Mouse (Mus musculus): ENCODE data around the gene Hmga2. TPM values are rescaled to one million over a fixed set of nuclear protein-coding genes. Genes with fewer than 3 reads are reported as not detected.

Gene Hmga2
- polyA plus RNA-seq, 1 experiment from 2014 or later: 28.3 TPM

GRCm38 (mm10) chr10:120420971-120421629, 55.2 kb downstream of the Hmga2 start:
- Histone ChIP-seq H3K4me2 (peak overlapping the region; percentile 24), H3K4me1 (peaks cover 88% of the 10 kb centered on the region), H3K27ac (peak overlapping the region; percentile 93), H3K9ac (peak overlapping the region; percentile 14; the same call in 1 of the 2 replicates), H3K9me3 (replicated peaks) (no peaks in the 10 kb centered on the region), H3K4me3 (replicated peaks) (no peak overlapping the region), H3K27me3 (no peaks in the 10 kb centered on the region), H3K36me3 (no peaks in the 10 kb centered on the region)
- peak; percentile 90 for ATAC-seq (replicated peaks; ENCODE audit: low FRiP score)
- 15% methylated on average over 15 of the region's 15 CpGs for WGBS

- Histone ChIP-seq H3K36me3 (peaks cover 20% of the 10 kb centered on the region), H3K4me2 (peak overlapping the region; percentile 47; the same call in 1 of the 2 replicates), H3K27me3 (no peaks in the 10 kb centered on the region), H3K4me3 (replicated peaks) (no peak overlapping the region), H3K27ac (peak overlapping the region; percentile 95), H3K4me1 (peaks cover 93% of the 10 kb centered on the region), H3K9ac (no peak overlapping the region), H3K9me3 (replicated peaks) (no peaks in the 10 kb centered on the region)
- WGBS: 25% methylated on average over 16 of the region's 16 CpGs
- ATAC-seq (replicated peaks; ENCODE audit: low FRiP score): no peak
Measured at GRCm38 (mm10) chr10:120418738-120419523, 57.3 kb downstream of the Hmga2 start.

DNA sequence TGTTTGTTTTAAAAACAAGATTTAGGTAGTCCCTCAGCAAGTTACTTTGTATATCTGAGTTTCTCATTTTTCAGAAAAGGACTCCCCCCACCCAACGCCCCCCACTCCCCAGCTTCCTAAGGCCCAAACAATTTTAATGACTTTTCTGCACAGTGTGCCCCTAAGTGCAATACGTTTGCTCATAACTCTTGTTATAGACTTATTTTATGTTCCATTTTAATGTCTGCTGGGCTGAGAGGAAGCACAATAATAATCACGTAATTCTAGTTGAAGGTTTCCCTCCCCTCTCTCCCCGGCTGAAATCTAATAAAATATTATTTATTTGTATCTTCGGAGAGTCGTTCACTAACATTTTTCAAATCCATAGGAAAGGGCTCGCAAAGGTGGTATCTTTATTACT, 58.1 kb downstream of the Hmga2 start:
- Histone ChIP-seq H3K36me3 (peaks cover 25% of the 10 kb centered on the region), H3K27ac (peak overlapping the region; percentile 95), H3K4me2 (peak overlapping the region; percentile 47), H3K4me3 (replicated peaks) (no peak overlapping the region), H3K9ac (no peak overlapping the region), H3K27me3 (no peaks in the 10 kb centered on the region), H3K9me3 (replicated peaks) (no peaks in the 10 kb centered on the region), H3K4me1 (peaks cover 93% of the 10 kb centered on the region)
- ATAC-seq (replicated peaks; ENCODE audit: low FRiP score): no peak
- WGBS: 11% methylated on average over 7 of the region's 7 CpGs

GRCm38 (mm10) chr10:120417488-120418118, 58.7 kb downstream of the Hmga2 start:
- H3K9ac ChIP-seq: no peak overlapping the region
- peaks cover 25% of the 10 kb centered on the region for H3K36me3 ChIP-seq

DNA sequence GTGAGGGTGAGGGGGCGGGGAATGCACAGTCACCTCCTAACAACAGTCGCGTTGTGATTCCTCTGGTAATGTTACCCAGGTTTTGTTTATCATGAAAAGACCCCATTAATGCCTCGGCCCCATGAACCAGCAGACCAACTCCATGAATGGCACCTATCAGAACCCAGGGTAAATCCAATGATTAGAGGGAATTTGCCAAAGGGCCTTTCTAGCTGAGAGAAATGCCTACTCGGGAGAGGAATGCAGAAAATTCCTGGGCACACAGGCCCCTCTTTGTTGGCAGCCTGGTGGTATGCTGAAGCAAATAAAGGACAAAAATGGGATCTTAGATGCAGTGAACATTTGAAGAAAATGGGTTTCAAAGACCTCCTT, 59.2 kb downstream of the Hmga2 start:
- no peak overlapping the region for H3K4me3 ChIP-seq (replicated peaks)
- ATAC-seq (replicated peaks; ENCODE audit: low FRiP score): no peak
- H3K9ac ChIP-seq: no peak overlapping the region

More at GRCm38 (mm10) chr10:120417488-120418118, 58.7 kb downstream of the Hmga2 start:
- Histone ChIP-seq H3K27ac (peak overlapping the region; percentile 95), H3K4me2 (peak overlapping the region; percentile 47), H3K4me1 (peaks cover 88% of the 10 kb centered on the region), H3K9me3 (replicated peaks) (no peaks in the 10 kb centered on the region), H3K4me3 (replicated peaks) (peak overlapping the region; percentile 14; the same call in 1 of the 2 replicates), H3K27me3 (no peaks in the 10 kb centered on the region)
- 7% methylated on average over 7 of the region's 7 CpGs for WGBS
- ATAC-seq (replicated peaks; ENCODE audit: low FRiP score): peak; percentile 64

GRCm38 (mm10) chr10:120416628-120417027, 59.6 kb downstream of the Hmga2 start:
- peaks cover 29% of the 10 kb centered on the region for H3K36me3 ChIP-seq
- no peak overlapping the region for H3K4me3 ChIP-seq (replicated peaks)

More for the DNA sequence above, 59.2 kb downstream of the Hmga2 start:
- peak overlapping the region; percentile 95 for H3K27ac ChIP-seq
- WGBS: 27% methylated on average over 5 of the region's 5 CpGs
- peaks cover 26% of the 10 kb centered on the region for H3K36me3 ChIP-seq
- peak overlapping the region; percentile 47 for H3K4me2 ChIP-seq
- no peaks in the 10 kb centered on the region for H3K27me3 ChIP-seq
- H3K9me3 ChIP-seq (replicated peaks): no peaks in the 10 kb centered on the region
- H3K4me1 ChIP-seq: peaks cover 85% of the 10 kb centered on the region

DNA sequence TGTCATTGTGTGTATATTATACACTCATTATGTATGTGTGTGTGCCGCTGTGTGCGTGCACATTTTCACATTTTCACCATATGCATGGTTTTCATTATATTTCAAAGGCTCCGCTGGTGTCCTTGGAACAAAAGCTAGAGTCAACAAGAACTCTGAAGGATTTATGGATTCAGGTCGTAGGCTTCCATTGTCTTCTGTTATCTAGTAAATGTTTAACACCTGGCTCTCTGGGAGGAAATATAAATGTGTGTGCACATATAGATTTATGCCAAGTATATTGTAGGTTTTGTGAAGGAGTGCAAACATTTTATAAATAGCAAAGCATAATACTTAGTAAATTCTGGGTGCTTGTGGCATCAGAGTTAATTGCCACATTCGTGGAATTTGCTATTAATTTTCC, 64.1 kb downstream of the Hmga2 start:
- Histone ChIP-seq H3K4me1 (peaks cover 61% of the 10 kb centered on the region), H3K4me2 (no peak overlapping the region), H3K9ac (no peak overlapping the region), H3K4me3 (replicated peaks) (no peak overlapping the region), H3K9me3 (replicated peaks) (no peaks in the 10 kb centered on the region), H3K27ac (no peak overlapping the region), H3K27me3 (no peaks in the 10 kb centered on the region), H3K36me3 (peaks cover 29% of the 10 kb centered on the region)
- WGBS: 53% methylated on average over 5 of the region's 5 CpGs
- ATAC-seq (replicated peaks; ENCODE audit: low FRiP score): no peak

More at GRCm38 (mm10) chr10:120416628-120417027, 59.6 kb downstream of the Hmga2 start:
- H3K9me3 ChIP-seq (replicated peaks): no peaks in the 10 kb centered on the region
- no peaks in the 10 kb centered on the region for H3K27me3 ChIP-seq
- 73% methylated on average over 12 of the region's 12 CpGs for WGBS
- H3K4me2 ChIP-seq: no peak overlapping the region
- no peak for ATAC-seq (replicated peaks; ENCODE audit: low FRiP score)
- H3K27ac ChIP-seq: peak overlapping the region; percentile 95
- H3K4me1 ChIP-seq: peaks cover 84% of the 10 kb centered on the region
- no peak overlapping the region for H3K9ac ChIP-seq

GRCm38 (mm10) chr10:120410958-120411357, 65.3 kb downstream of the Hmga2 start:
- H3K36me3 ChIP-seq: peaks cover 28% of the 10 kb centered on the region
- peaks cover 59% of the 10 kb centered on the region for H3K4me1 ChIP-seq
- ATAC-seq (replicated peaks; ENCODE audit: low FRiP score): no peak
- no peaks in the 10 kb centered on the region for H3K27me3 ChIP-seq
- 72% methylated on average over 4 of the region's 4 CpGs for WGBS
- no peak overlapping the region for H3K9ac ChIP-seq
- no peak overlapping the region for H3K4me2 ChIP-seq
- no peak overlapping the region for H3K27ac ChIP-seq
- H3K9me3 ChIP-seq (replicated peaks): no peaks in the 10 kb centered on the region
- no peak overlapping the region for H3K4me3 ChIP-seq (replicated peaks)

GRCm38 (mm10) chr10:120409131-120409530, 67.1 kb downstream of the Hmga2 start:
- no peak overlapping the region for H3K4me3 ChIP-seq (replicated peaks)
- H3K4me2 ChIP-seq: no peak overlapping the region
- H3K36me3 ChIP-seq: peaks cover 14% of the 10 kb centered on the region
- no peak overlapping the region for H3K27ac ChIP-seq
- H3K4me1 ChIP-seq: peaks cover 43% of the 10 kb centered on the region
- no peaks in the 10 kb centered on the region for H3K27me3 ChIP-seq
- ATAC-seq (replicated peaks; ENCODE audit: low FRiP score): no peak
- no peaks in the 10 kb centered on the region for H3K9me3 ChIP-seq (replicated peaks)
- no peak overlapping the region for H3K9ac ChIP-seq
- WGBS: 77% methylated on average over 9 of the region's 9 CpGs

GRCm38 (mm10) chr10:120407230-120407629, 69.0 kb downstream of the Hmga2 start:
- Histone ChIP-seq H3K9me3 (replicated peaks) (no peaks in the 10 kb centered on the region), H3K27me3 (no peaks in the 10 kb centered on the region), H3K36me3 (peaks cover 24% of the 10 kb centered on the region), H3K27ac (peak overlapping the region; percentile 32; the same call in 1 of the 2 replicates), H3K4me1 (peaks cover 41% of the 10 kb centered on the region), H3K9ac (no peak overlapping the region), H3K4me3 (replicated peaks) (no peak overlapping the region), H3K4me2 (no peak overlapping the region)
- ATAC-seq (replicated peaks; ENCODE audit: low FRiP score): no peak
- 26% methylated on average over 9 of the region's 9 CpGs for WGBS

GRCm38 (mm10) chr10:120406038-120406437, 70.2 kb downstream of the Hmga2 start:
- WGBS: 83% methylated on average over 9 of the region's 9 CpGs
- Histone ChIP-seq H3K9ac (no peak overlapping the region), H3K4me1 (peaks cover 45% of the 10 kb centered on the region), H3K4me2 (no peak overlapping the region), H3K27me3 (no peaks in the 10 kb centered on the region), H3K27ac (no peak overlapping the region), H3K4me3 (replicated peaks) (no peak overlapping the region), H3K36me3 (peaks cover 20% of the 10 kb centered on the region), H3K9me3 (replicated peaks) (no peaks in the 10 kb centered on the region)
- no peak for ATAC-seq (replicated peaks; ENCODE audit: low FRiP score)

DNA sequence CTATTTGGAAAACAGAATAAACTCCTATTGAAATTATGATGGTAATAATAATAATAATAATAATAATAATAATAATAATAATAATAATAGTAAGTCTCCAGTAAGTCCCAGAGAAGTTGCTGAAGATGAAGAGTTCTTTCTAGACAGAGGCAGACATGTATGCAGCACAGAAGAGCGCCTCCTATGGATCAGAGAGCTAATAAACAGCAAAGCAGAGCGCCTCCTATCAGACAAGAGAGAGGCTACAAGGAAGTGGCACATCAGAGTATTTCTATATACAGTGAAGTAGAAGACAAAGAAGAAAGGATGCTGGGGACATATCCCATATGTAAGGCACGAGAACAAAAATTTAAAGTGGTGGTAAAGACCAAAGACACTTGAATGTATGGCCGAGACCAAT, 70.9 kb downstream of the Hmga2 start:
- H3K9me3 ChIP-seq (replicated peaks): no peaks in the 10 kb centered on the region
- 88% methylated on average over 4 of the region's 4 CpGs for WGBS
- H3K27me3 ChIP-seq: no peaks in the 10 kb centered on the region
- H3K4me2 ChIP-seq: no peak overlapping the region
- H3K4me1 ChIP-seq: peaks cover 46% of the 10 kb centered on the region
- ATAC-seq (replicated peaks; ENCODE audit: low FRiP score): no peak
- no peak overlapping the region for H3K4me3 ChIP-seq (replicated peaks)
- H3K27ac ChIP-seq: no peak overlapping the region
- H3K36me3 ChIP-seq: peaks cover 20% of the 10 kb centered on the region
- H3K9ac ChIP-seq: no peak overlapping the region
